Mouse (Mus musculus): ENCODE data around the gene Slc16a5.
A peak's percentile ranks its signal among the peaks of the same experiment; 100 is the strongest.

Gene Slc16a5

GRCm38 (mm10) chr11:115462243-115462891 is at the start of gene Slc16a5:
TSS of gene Slc16a5 (plus strand) at chr11:115462474.
- DNase-seq (ENCODE audit: low read depth, low spot score) = no peak

GRCm38 (mm10) chr11:115419531-115420237 is 42.6 kb upstream of the Slc16a5 start, which contains the start of the genes Atp5h and Kctd2:
TSS of gene Atp5h (minus strand) at chr11:115419962.
TSS of gene Kctd2 (plus strand) at chr11:115420128.
- DNase-seq (ENCODE audit: low read depth, low spot score) = peak; percentile 94

GRCm38 (mm10) chr11:115420336-115421190 is 41.7 kb upstream of the Slc16a5 start:
- no peak for DNase-seq (ENCODE audit: low read depth, low spot score)

- no peak for DNase-seq (ENCODE audit: low read depth, low spot score)
Observed at GRCm38 (mm10) chr11:115421328-115421727, 40.9 kb upstream of the Slc16a5 start.

- DNase-seq (ENCODE audit: low read depth, low spot score) = no peak
Observed at GRCm38 (mm10) chr11:115421972-115422371, 40.3 kb upstream of the Slc16a5 start.

GRCm38 (mm10) chr11:115423091-115423490 is 39.2 kb upstream of the Slc16a5 start:
- no peak for DNase-seq (ENCODE audit: low read depth, low spot score)

- DNase-seq (ENCODE audit: low read depth, low spot score) = no peak
Observed at GRCm38 (mm10) chr11:115424666-115425065, 37.6 kb upstream of the Slc16a5 start.

- DNase-seq (ENCODE audit: low read depth, low spot score) = no peak
Observed at GRCm38 (mm10) chr11:115425671-115426070, 36.6 kb upstream of the Slc16a5 start.

- DNase-seq (ENCODE audit: low read depth, low spot score) = peak; percentile 79
Observed at GRCm38 (mm10) chr11:115427482-115428331, 34.6 kb upstream of the Slc16a5 start.

- no peak for DNase-seq (ENCODE audit: low read depth, low spot score)
Observed at GRCm38 (mm10) chr11:115429307-115429706, 33.0 kb upstream of the Slc16a5 start.

- no peak for DNase-seq (ENCODE audit: low read depth, low spot score)
Observed at GRCm38 (mm10) chr11:115430561-115430960, 31.7 kb upstream of the Slc16a5 start.

GRCm38 (mm10) chr11:115432814-115433213 is 29.5 kb upstream of the Slc16a5 start:
- no peak for DNase-seq (ENCODE audit: low read depth, low spot score)

- DNase-seq (ENCODE audit: low read depth, low spot score) = no peak
Observed at GRCm38 (mm10) chr11:115433342-115433741, 28.9 kb upstream of the Slc16a5 start.

- DNase-seq (ENCODE audit: low read depth, low spot score) = no peak
Observed at GRCm38 (mm10) chr11:115435596-115436337, 26.5 kb upstream of the Slc16a5 start.

GRCm38 (mm10) chr11:115437571-115438122 is 24.6 kb upstream of the Slc16a5 start:
- DNase-seq (ENCODE audit: low read depth, low spot score) = no peak

- DNase-seq (ENCODE audit: low read depth, low spot score) = no peak
Observed at GRCm38 (mm10) chr11:115439326-115439725, 22.9 kb upstream of the Slc16a5 start.

- DNase-seq (ENCODE audit: low read depth, low spot score) = no peak
Observed at GRCm38 (mm10) chr11:115439906-115440595, 22.2 kb upstream of the Slc16a5 start, which contains the start of gene Trim80. TSS of gene Trim80 (plus strand) at chr11:115440545.

GRCm38 (mm10) chr11:115441417-115441816 is 20.9 kb upstream of the Slc16a5 start:
- no peak for DNase-seq (ENCODE audit: low read depth, low spot score)

- no peak for DNase-seq (ENCODE audit: low read depth, low spot score)
Observed at GRCm38 (mm10) chr11:115446906-115447305, 15.4 kb upstream of the Slc16a5 start.

All from retina, postnatal 7 days (tissue).